Mouse (Mus musculus): ENCODE measurements around the gene Slc26a5. TPM values are rescaled to one million over a fixed set of nuclear protein-coding genes. Genes with fewer than 3 reads are reported as not detected.

Slc26a5 gene
- polyA plus RNA-seq (2016; fragmentation: Nextera tagmentation; extraction: Ambion mirVana): 0.06 TPM in 1 of 2 replicates, not detected in the other

- H3K4me3 ChIP-seq: peak within 1 kb of the TSS; percentile 48
- no peak within 1 kb of the TSS for H3K27ac ChIP-seq
- H3K27me3 ChIP-seq (ENCODE audit: insufficient read depth, poor library complexity, severe bottlenecking): peaks cover 13% of the 10 kb centered on the region
- H3K36me3 ChIP-seq: no peaks in the 10 kb centered on the region
- 1% methylated on average over 29 of the region's 29 CpGs for WGBS
- peaks cover 14% of the 10 kb centered on the region for H3K4me1 ChIP-seq
- no peak for DNase-seq (ENCODE audit: low spot score)
- no peaks in the 10 kb centered on the region for H3K9me3 ChIP-seq
Measured at GRCm38 (mm10) chr5:21865346-21866107, at the start of gene Slc26a5. Slc26a5 (minus strand) TSS chr5:21865604.

- Histone ChIP-seq H3K9me3 (no peaks in the 10 kb centered on the region), H3K36me3 (no peaks in the 10 kb centered on the region), H3K27ac (no peak overlapping the region), H3K4me3 (no peak overlapping the region), H3K27me3 (ENCODE audit: insufficient read depth, poor library complexity, severe bottlenecking) (no peaks in the 10 kb centered on the region), H3K4me1 (no peaks in the 10 kb centered on the region)
- no peak for DNase-seq (ENCODE audit: low spot score)
- WGBS: 71% methylated on average over 3 of the region's 3 CpGs
Measured at GRCm38 (mm10) chr5:21914776-21915175, 49.4 kb upstream of the Slc26a5 start.

GRCm38 (mm10) chr5:21912835-21913530, 47.6 kb upstream of the Slc26a5 start:
- Histone ChIP-seq H3K27ac (no peak overlapping the region), H3K27me3 (ENCODE audit: insufficient read depth, poor library complexity, severe bottlenecking) (no peaks in the 10 kb centered on the region), H3K36me3 (no peaks in the 10 kb centered on the region), H3K9me3 (no peaks in the 10 kb centered on the region), H3K4me3 (no peak overlapping the region), H3K4me1 (no peaks in the 10 kb centered on the region)
- no peak for DNase-seq (ENCODE audit: low spot score)
- 83% methylated on average over 23 of the region's 23 CpGs for WGBS

GRCm38 (mm10) chr5:21910726-21911125, 45.3 kb upstream of the Slc26a5 start:
- 92% methylated on average over 12 of the region's 12 CpGs for WGBS
- Histone ChIP-seq H3K4me1 (no peaks in the 10 kb centered on the region), H3K27ac (no peak overlapping the region), H3K9me3 (no peaks in the 10 kb centered on the region), H3K4me3 (no peak overlapping the region), H3K36me3 (no peaks in the 10 kb centered on the region), H3K27me3 (ENCODE audit: insufficient read depth, poor library complexity, severe bottlenecking) (no peaks in the 10 kb centered on the region)
- DNase-seq (ENCODE audit: low spot score): no peak

- no peak for DNase-seq (ENCODE audit: low spot score)
- H3K27ac ChIP-seq: no peak overlapping the region
- no peaks in the 10 kb centered on the region for H3K9me3 ChIP-seq
- H3K36me3 ChIP-seq: no peaks in the 10 kb centered on the region
- WGBS: 86% methylated on average over 3 of the region's 3 CpGs
- H3K4me1 ChIP-seq: no peaks in the 10 kb centered on the region
- H3K27me3 ChIP-seq (ENCODE audit: insufficient read depth, poor library complexity, severe bottlenecking): no peaks in the 10 kb centered on the region
- no peak overlapping the region for H3K4me3 ChIP-seq
Measured at GRCm38 (mm10) chr5:21909713-21910112, 44.3 kb upstream of the Slc26a5 start.

- DNase-seq (ENCODE audit: low spot score): no peak
- no peaks in the 10 kb centered on the region for H3K9me3 ChIP-seq
- no peaks in the 10 kb centered on the region for H3K27me3 ChIP-seq (ENCODE audit: insufficient read depth, poor library complexity, severe bottlenecking)
- no peaks in the 10 kb centered on the region for H3K36me3 ChIP-seq
- H3K4me3 ChIP-seq: no peak overlapping the region
- peaks cover 14% of the 10 kb centered on the region for H3K4me1 ChIP-seq
- WGBS: 61% methylated on average over 12 of the region's 12 CpGs
- H3K27ac ChIP-seq: 0 out of 2 replicates have a peak overlapping the region, but pooled peaks have one; percentile 7
Measured at GRCm38 (mm10) chr5:21901411-21901810, 36.0 kb upstream of the Slc26a5 start.

- H3K4me3 ChIP-seq: no peak overlapping the region
- H3K27ac ChIP-seq: no peak overlapping the region
- peaks cover 19% of the 10 kb centered on the region for H3K4me1 ChIP-seq
- H3K27me3 ChIP-seq (ENCODE audit: insufficient read depth, poor library complexity, severe bottlenecking): no peaks in the 10 kb centered on the region
- no peaks in the 10 kb centered on the region for H3K9me3 ChIP-seq
- 63% methylated on average over 6 of the region's 6 CpGs for WGBS
- no peaks in the 10 kb centered on the region for H3K36me3 ChIP-seq
- no peak for DNase-seq (ENCODE audit: low spot score)
Measured at GRCm38 (mm10) chr5:21900891-21901290, 35.5 kb upstream of the Slc26a5 start.

- H3K9me3 ChIP-seq: no peaks in the 10 kb centered on the region
- WGBS: 87% methylated on average over 6 of the region's 6 CpGs
- no peak overlapping the region for H3K4me3 ChIP-seq
- no peak for DNase-seq (ENCODE audit: low spot score)
- no peak overlapping the region for H3K27ac ChIP-seq
- H3K27me3 ChIP-seq (ENCODE audit: insufficient read depth, poor library complexity, severe bottlenecking): no peaks in the 10 kb centered on the region
- H3K4me1 ChIP-seq: peaks cover 20% of the 10 kb centered on the region
- H3K36me3 ChIP-seq: no peaks in the 10 kb centered on the region
Measured at GRCm38 (mm10) chr5:21898875-21899274, 33.5 kb upstream of the Slc26a5 start.

- 49% methylated on average over 14 of the region's 14 CpGs for whole genome bisulfite sequencing
- DNase-seq (ENCODE audit: low spot score): peak; percentile 80
- H3K27ac ChIP-seq: no peak overlapping the region
- H3K36me3 ChIP-seq: no peaks in the 10 kb centered on the region
- no peaks in the 10 kb centered on the region for H3K9me3 ChIP-seq
- H3K4me3 ChIP-seq: no peak overlapping the region
- no peaks in the 10 kb centered on the region for H3K27me3 ChIP-seq (ENCODE audit: insufficient read depth, poor library complexity, severe bottlenecking)
- H3K4me1 ChIP-seq: peaks cover 20% of the 10 kb centered on the region
Measured at GRCm38 (mm10) chr5:21896586-21896985, 31.2 kb upstream of the Slc26a5 start.

GRCm38 (mm10) chr5:21894168-21894567, 28.8 kb upstream of the Slc26a5 start:
- no peak overlapping the region for H3K4me3 ChIP-seq
- 0 out of 2 replicates have a peak, but pooled peaks cover 9% of the 10 kb centered on the region for H3K4me1 ChIP-seq
- DNase-seq (ENCODE audit: low spot score): no peak
- no peaks in the 10 kb centered on the region for H3K27me3 ChIP-seq (ENCODE audit: insufficient read depth, poor library complexity, severe bottlenecking)
- H3K27ac ChIP-seq: no peak overlapping the region
- 85% methylated on average over 3 of the region's 3 CpGs for WGBS
- no peaks in the 10 kb centered on the region for H3K9me3 ChIP-seq
- H3K36me3 ChIP-seq: no peaks in the 10 kb centered on the region

- Histone ChIP-seq H3K4me3 (no peak overlapping the region), H3K27ac (no peak overlapping the region), H3K4me1 (peaks cover 14% of the 10 kb centered on the region), H3K27me3 (ENCODE audit: insufficient read depth, poor library complexity, severe bottlenecking) (peaks cover 13% of the 10 kb centered on the region), H3K36me3 (no peaks in the 10 kb centered on the region), H3K9me3 (no peaks in the 10 kb centered on the region)
- no peak for DNase-seq (ENCODE audit: low spot score)
- 62% methylated on average over 8 of the region's 8 CpGs for WGBS
Measured at GRCm38 (mm10) chr5:21866750-21867149, 1.3 kb upstream of the Slc26a5 start.

GRCm38 (mm10) chr5:21866311-21866712, 908 bp upstream of the Slc26a5 start:
- Histone ChIP-seq H3K9me3 (no peaks in the 10 kb centered on the region), H3K4me1 (peaks cover 14% of the 10 kb centered on the region), H3K27ac (no peak overlapping the region), H3K27me3 (ENCODE audit: insufficient read depth, poor library complexity, severe bottlenecking) (peaks cover 13% of the 10 kb centered on the region), H3K4me3 (peak overlapping the region; percentile 29; the same call in 1 of the 2 replicates), H3K36me3 (no peaks in the 10 kb centered on the region)
- no peak for DNase-seq (ENCODE audit: low spot score)
- 18% methylated on average over 6 of the region's 6 CpGs for WGBS

- no peaks in the 10 kb centered on the region for H3K36me3 ChIP-seq
- H3K4me1 ChIP-seq: no peaks in the 10 kb centered on the region
- no peaks in the 10 kb centered on the region for H3K9me3 ChIP-seq
- 85% methylated on average over 7 of the region's 7 CpGs for WGBS
- no peak overlapping the region for H3K27ac ChIP-seq
- peak; percentile 59 for DNase-seq (ENCODE audit: low spot score)
- H3K27me3 ChIP-seq (ENCODE audit: insufficient read depth, poor library complexity, severe bottlenecking): no peaks in the 10 kb centered on the region
- no peak overlapping the region for H3K4me3 ChIP-seq
Measured at GRCm38 (mm10) chr5:21858653-21859052, 6.8 kb downstream of the Slc26a5 start.
